Mouse (Mus musculus) E14TG2a.4 (cell line): ENCODE results near the gene Cpa4.

ENCODE experiments used
- CTCF ChIP-seq: conservative IDR thresholded peaks from 2 replicates; pipeline ENCODE4 v1.5.1; 2014; ENCODE audit warnings: low read length
- NANOG ChIP-seq: IDR thresholded peaks from 2 replicates; pipeline ENCODE4 v1.6.1; 2014; ENCODE audit warnings: borderline replicate concordance, low read length, mixed read lengths
- POU5F1 ChIP-seq: IDR thresholded peaks from 2 replicates; pipeline ENCODE4 v1.6.1; 2014; ENCODE audit warnings: low read length, borderline replicate concordance

DNA sequence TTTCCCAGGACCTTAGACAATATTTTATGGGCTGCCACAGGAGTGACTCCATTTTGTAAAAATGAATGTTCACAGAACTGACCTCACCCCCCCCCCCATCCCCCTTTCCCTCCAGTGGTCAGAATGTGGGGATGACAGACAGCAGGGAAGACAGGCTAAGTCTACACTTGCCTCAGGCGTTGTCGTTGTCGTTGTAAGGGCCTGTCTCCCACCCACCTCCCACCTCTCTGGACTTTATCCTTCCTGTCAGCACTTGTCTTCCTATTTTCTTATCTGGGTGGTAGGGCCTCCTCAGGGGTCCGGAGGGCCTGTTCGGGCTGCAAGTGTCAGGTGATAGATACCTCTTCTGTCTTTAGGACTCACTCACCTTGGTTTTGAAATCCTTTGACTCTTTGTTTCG, 25.9 kb upstream of the Cpa4 start:
- TF ChIP-seq CTCF (no peak), POU5F1 (no peak), NANOG (no peak)
